Mouse (Mus musculus) ovary, postnatal 36 days (tissue): ENCODE measurements around the gene Rasl10a.

Experiments
- DNase-seq: peaks from one replicate; pipeline ENCODE4 v3.0.0; 2022; ENCODE audit warnings: low spot score, mixed read lengths

Gene Rasl10a

GRCm38 (mm10) chr11:5057856-5058641 lies at the start of gene Rasl10a:
Gene Rasl10a, plus strand, starts transcription at chr11:5058128.
- peak; percentile 55 for DNase-seq

GRCm38 (mm10) chr11:5008867-5009266 lies 49.1 kb upstream of the Rasl10a start:
- no peak for DNase-seq

- no peak for DNase-seq
Measured at GRCm38 (mm10) chr11:5009354-5010074, 48.4 kb upstream of the Rasl10a start.

- no peak for DNase-seq
Measured at GRCm38 (mm10) chr11:5010205-5010604, 47.7 kb upstream of the Rasl10a start.

- DNase-seq: no peak
Measured at GRCm38 (mm10) chr11:5011480-5011879, 46.4 kb upstream of the Rasl10a start.

- no peak for DNase-seq
Measured at GRCm38 (mm10) chr11:5012213-5012715, 45.7 kb upstream of the Rasl10a start.

- DNase-seq: peak; percentile 63
Measured at GRCm38 (mm10) chr11:5015720-5016119, 42.2 kb upstream of the Rasl10a start.

- no peak for DNase-seq
Measured at GRCm38 (mm10) chr11:5016286-5016685, 41.6 kb upstream of the Rasl10a start.

- DNase-seq: no peak
Measured at GRCm38 (mm10) chr11:5017506-5017905, 40.4 kb upstream of the Rasl10a start.

- no peak for DNase-seq
Measured at GRCm38 (mm10) chr11:5025108-5025507, 32.8 kb upstream of the Rasl10a start.

- DNase-seq: no peak
Measured at GRCm38 (mm10) chr11:5028228-5028627, 29.7 kb upstream of the Rasl10a start.

- no peak for DNase-seq
Measured at GRCm38 (mm10) chr11:5032706-5033105, 25.2 kb upstream of the Rasl10a start.

- peak; percentile 67 for DNase-seq
Measured at GRCm38 (mm10) chr11:5033136-5033535, 24.8 kb upstream of the Rasl10a start.

- DNase-seq: no peak
Measured at GRCm38 (mm10) chr11:5035421-5035820, 22.5 kb upstream of the Rasl10a start.

GRCm38 (mm10) chr11:5037146-5037854 lies 20.6 kb upstream of the Rasl10a start:
- peak; percentile 74 for DNase-seq

- DNase-seq: no peak
Measured at GRCm38 (mm10) chr11:5040585-5040984, 17.3 kb upstream of the Rasl10a start.

- DNase-seq: no peak
Measured at GRCm38 (mm10) chr11:5041144-5041780, 16.7 kb upstream of the Rasl10a start.

GRCm38 (mm10) chr11:5042645-5043381 lies 15.1 kb upstream of the Rasl10a start:
- DNase-seq: no peak

- no peak for DNase-seq
Measured at GRCm38 (mm10) chr11:5046321-5046926, 11.5 kb upstream of the Rasl10a start.

- no peak for DNase-seq
Measured at GRCm38 (mm10) chr11:5051629-5052028, 6.3 kb upstream of the Rasl10a start.
